Mouse (Mus musculus) thymus, postnatal 36 days (tissue): ENCODE results near the gene Cpne5.
"Not testable (repeated sequence)": the region's sequence is repeated elsewhere in the genome, so short reads cannot be mapped to it uniquely, and the experiment has no call there.

Experiments
- DNase-seq, 2 experiments: peaks; one replicate each; pipeline ENCODE4 v3.0.0; 2022; ENCODE audit warnings: mixed read lengths in 2 of 2

Cpne5 gene

GRCm38 (mm10) chr17:29123578-29124174 is 114.3 kb downstream of the Cpne5 start:
- DNase-seq, result peak in 1 of 2 experiments; percentile 0

GRCm38 (mm10) chr17:29122817-29123216 is 115.2 kb downstream of the Cpne5 start:
- DNase-seq, result no peak

GRCm38 (mm10) chr17:29120666-29121065 is 117.3 kb downstream of the Cpne5 start:
- DNase-seq, result peak in 1 of 2 experiments; percentile 3

- DNase-seq, result peak in 1 of 2 experiments; percentile 44
These were observed 119.9 kb downstream of the Cpne5 start for GRCm38 (mm10) chr17:29118057-29118456.

GRCm38 (mm10) chr17:29117006-29117648 is 120.8 kb downstream of the Cpne5 start:
- peak in 1 of 2 experiments; percentile 1 for DNase-seq

DNA sequence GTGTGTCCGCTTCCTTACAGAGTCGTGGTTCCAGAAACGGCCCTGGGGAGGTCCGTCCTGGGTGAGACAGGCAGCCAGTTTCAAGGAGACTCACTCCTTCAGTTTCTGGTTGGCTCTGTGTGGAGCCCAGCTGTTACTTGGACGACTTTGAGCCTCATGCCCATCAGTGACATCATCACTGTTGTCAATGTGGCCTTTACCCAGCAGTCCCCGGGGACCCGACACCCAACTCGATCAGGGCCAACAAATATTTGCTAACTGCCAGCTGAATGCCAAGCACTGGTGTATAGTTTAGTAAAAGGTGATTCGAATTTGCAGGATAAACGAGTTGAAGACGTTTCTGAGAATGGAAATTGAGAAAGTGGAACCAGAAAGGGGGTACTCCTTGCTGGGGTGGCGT is 121.9 kb downstream of the Cpne5 start:
- no peak for DNase-seq

- peak in 1 of 2 experiments; percentile 2 for DNase-seq
These were observed 124.2 kb downstream of the Cpne5 start, which contains the start of gene Rab44 for GRCm38 (mm10) chr17:29113591-29114352. TSS of gene Rab44 (plus strand) at chr17:29114145.

- DNase-seq, result no peak
These were observed 126.6 kb downstream of the Cpne5 start for GRCm38 (mm10) chr17:29111332-29111731.

GRCm38 (mm10) chr17:29110356-29110755 is 127.6 kb downstream of the Cpne5 start:
- DNase-seq, result not testable (repeated sequence)
